Mouse (Mus musculus) CD8-positive naive resting alpha-beta T cell, adult 2 months (primary cell): ENCODE measurements around the gene Lrrc8d.

Experiments
- DNase-seq, 2 experiments: peaks; one replicate each; pipeline ENCODE4 v3.0.0; 2022; ENCODE audit warnings: low read depth in 2 of 2, low spot score in 2 of 2

Gene Lrrc8d

GRCm38 (mm10) chr5:105813974-105814373 is 114.2 kb downstream of the Lrrc8d start:
- DNase-seq, result no peak

- DNase-seq, result no peak
Measured at GRCm38 (mm10) chr5:105816118-105816517, 116.3 kb downstream of the Lrrc8d start.

DNA sequence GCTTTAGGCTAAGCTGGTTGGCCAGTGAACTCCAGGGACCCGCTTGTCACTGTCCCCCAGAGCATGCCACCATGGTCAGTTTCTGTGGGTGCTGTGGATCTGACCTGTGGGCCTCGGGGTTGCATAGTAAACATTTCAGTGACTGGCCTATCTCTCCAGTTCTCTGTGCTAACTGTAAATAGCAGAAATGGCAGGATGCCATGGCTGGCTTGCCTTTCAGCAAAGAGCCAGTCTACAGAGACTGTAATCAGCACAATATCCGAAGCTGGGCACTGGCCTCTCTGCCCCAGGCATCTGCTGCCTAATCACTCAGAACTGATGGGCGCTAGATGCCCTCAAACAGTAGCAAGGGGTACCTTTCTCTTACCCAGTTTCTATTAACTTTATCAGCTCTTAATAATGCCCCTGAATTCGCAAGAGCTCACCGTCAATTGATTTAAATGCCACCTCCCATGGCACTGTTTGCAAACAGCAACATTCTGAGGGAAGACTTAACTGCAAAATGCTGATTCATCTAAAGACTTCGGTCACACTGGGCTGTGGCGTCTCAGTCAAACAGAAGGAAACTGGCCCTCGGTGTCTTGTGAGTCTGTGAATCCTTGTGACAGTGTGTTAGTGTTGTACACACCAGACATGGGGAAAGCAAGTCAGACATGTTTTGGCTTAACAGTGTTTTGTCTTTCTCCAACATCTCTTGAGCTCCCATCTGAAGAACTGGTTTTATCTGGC is 117.6 kb downstream of the Lrrc8d start:
- DNase-seq, result no peak

DNA sequence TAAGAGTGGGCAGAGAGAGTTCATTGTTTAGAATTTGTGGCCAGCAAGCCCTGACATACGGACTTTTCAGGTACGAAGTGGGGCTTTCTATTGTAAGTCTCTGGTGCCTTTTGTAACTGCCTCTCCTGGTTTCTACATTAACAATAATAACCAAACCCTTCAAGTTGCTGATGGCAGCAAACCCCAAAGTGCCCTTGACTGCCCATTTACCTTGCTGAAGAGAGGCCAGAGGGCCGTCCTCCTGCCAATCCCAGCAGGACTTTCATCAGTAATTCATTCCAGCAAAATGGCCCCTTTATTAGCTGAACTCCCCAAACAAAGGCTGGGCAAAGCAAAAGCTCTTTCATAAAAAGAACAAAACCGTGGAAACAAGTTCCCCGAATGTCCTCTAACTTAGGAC is 118.6 kb downstream of the Lrrc8d start:
- no peak for DNase-seq

DNA sequence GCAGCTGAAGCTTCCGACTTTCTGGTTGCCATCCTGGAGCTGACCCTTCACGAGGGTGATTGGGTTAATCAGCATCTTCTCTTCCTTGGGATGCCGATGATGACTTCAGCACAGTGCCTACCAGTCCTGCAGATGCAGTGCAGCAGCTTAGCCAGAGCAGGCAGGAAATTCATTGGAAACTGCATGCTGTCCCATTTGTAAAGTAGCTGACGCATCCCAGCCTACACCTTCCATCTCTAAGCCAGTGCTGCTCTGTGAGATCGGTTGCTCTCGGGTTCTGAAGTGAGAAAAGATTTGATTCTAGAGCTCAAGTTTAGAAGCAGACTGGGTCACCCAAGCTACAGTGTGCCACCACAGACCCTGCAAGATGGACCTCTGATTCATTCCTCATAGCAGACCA is 121.6 kb downstream of the Lrrc8d start:
- no peak for DNase-seq

DNA sequence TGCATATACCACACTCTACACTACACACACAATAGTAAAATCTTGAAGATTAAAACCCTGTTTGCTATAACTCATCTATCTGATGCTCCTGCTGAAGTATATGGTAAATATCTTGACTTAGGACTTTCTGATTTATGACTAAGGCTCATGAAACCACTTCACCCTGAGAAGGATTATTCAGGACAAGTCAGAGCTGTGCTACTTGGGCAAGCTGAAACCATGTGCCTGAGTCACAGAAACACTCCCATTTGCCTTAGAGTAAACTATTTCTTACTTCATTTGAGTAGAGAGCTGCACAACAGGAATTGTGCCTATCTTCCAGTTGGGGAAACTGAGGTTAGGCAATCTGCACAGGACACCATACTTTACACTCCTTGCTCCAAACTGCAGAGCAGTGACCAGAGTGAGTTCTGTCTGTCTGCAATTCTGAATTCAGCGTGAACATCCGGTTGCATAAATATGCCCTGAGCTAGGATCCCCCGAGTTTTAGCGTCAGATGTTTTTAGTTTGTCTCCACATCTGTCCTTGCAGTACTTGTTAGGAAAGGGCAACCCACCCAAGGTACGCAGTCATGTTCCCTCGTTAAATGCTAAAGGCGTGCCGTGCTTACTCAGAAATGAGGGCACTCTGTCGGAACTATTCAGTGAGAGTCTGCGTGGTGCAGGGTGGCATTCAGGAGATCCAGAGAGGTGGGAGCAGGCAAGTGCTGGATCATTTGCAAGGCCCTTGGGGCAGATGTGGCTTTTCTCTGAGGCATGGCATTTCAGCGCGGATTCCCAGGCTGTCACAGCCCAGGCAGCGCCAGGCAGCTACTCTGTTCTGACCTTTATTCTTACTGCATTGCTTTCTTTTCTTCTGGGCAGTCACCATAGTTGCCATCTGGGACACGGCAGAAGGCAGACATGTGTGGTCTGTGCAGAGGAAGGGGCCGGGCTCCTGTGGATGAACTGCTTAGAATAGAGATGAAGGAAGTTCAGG is 123.0 kb downstream of the Lrrc8d start:
- DNase-seq, result no peak

GRCm38 (mm10) chr5:105824282-105824681 is 124.5 kb downstream of the Lrrc8d start:
- no peak for DNase-seq

DNA sequence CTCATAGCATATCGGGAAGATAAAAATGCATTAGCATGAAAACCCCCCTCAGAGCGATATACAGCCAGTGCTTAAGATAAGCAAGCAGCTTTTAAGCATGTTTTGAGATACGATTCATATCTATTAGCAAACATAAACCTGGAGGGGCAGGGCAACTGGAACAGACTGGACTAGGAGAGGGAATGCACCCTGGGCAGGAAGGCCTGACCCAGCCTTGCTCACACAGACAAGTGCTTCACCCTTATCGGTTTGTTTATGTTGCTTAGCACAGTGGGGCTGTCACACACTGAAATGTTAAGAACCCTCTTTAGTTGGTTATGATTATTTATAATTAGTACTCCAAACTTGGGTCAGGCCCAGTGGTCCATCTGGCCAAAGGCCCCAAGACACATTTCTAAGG is 125.1 kb downstream of the Lrrc8d start:
- no peak for DNase-seq

DNA sequence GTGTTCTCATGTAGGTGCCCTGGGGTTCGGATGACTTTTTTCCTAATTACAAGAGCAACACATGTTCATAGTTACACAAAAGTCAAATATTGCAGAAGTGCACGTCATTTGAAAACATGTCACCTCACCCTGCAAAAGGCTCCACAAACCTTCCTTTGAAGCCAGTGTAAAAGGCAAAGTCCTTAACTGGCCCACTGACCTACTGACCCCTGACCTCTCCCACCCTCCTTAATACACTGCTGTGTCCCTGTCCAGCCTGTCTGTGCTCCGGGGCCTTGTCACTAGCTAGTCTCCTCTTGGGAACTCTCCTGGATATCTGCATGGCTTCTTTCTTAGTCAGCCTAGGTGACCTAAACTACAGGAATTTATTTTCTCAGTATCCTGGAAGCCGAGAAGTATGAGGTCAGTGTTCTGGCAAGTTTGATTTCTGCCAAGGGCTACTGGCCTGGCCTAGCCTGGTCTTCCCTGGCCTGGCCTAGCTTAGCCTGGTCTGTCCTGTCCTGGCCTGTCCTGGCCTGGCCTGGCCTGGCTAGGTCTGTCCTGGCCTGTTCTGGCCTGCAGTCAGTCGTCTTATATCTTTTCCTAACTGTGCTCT is 127.2 kb downstream of the Lrrc8d start:
- no peak for DNase-seq

- DNase-seq, result no peak
Measured at GRCm38 (mm10) chr5:105828050-105828449, 128.3 kb downstream of the Lrrc8d start.

- DNase-seq, result no peak
Measured at GRCm38 (mm10) chr5:105829008-105829586, 129.3 kb downstream of the Lrrc8d start.

- DNase-seq, result no peak
Measured at GRCm38 (mm10) chr5:105832140-105832539, 132.4 kb downstream of the Lrrc8d start.

DNA sequence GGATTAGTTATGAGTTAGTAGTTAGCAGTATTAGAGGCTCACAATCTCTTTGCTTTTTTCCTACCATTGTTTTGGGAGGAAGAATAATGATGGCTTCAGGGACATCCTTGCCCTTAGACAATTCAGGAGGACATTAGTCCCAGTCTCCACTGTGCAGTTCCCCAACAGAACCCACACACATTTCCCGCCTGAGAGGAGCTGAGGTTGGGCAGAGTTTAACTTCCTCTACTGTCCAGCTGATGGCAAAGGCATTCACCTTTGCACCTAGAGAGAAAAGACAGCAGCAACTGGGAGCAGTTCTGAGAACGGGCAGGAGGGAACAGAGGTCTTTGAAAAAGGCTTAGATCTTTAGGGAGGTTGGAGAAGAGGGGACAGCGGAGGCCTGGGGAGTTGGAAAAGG is 134.2 kb downstream of the Lrrc8d start:
- DNase-seq, result no peak

- DNase-seq, result no peak
Measured at GRCm38 (mm10) chr5:105836006-105836405, 136.2 kb downstream of the Lrrc8d start.

DNA sequence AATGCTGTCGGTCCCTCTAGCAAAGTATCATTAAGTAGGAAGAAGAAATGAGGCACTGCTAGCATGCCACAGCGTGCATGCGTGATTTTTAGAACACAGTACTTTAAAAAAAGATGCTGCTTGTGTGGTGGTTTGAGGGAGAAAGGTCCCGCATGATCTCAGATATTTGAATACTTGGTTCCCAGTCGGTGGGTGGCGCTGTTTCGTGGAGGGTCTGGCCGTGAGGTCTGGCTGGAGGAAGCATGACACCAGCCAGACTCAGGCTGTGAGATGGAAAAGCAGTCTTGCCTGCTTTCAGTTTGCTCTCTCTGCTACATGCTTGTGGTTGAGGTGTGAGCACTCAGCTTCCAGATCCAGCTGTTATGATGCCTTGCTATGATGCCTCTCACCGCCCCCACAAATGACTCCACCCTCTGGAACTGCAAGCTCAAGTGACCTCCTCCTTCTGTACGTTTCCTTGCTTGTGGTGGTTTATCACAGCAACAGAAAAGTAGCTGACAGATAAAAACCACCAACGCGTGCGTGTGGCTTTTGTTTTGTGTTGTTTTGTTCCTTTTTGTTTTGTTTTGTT is 140.1 kb downstream of the Lrrc8d start:
- DNase-seq, result no peak

DNA sequence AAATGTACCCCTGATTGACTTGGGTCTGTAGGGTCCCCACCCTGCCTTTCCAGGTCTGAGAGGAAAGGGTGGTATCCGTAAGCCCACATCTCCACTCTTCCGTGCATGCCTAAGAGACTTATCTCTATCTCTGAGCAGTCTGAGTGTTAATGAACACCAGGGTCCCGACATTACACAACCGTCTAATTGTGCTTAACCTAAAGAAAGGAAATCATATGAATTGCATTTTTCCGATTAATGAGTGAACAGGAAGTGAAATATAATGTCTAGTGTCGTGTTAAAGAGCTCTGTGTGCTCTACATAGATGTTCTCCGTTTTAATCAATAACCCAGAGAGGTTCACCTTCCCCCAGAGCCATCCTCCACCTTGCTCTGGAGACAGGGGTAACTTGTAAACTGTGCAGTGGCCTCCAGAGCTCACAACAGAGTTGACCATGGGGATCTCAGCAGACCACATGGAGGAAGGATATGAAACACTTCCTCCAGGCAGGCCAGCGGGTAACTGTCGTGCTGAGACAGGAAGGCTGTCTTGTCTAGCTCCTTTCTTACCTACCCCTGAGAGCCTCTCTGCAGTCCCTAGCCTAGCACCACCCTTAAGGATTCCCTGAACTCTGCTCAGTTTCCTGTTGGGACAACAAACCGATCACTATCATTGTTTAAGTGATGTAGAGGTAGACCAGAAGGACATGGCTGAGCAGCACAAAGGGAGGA is 144.4 kb downstream of the Lrrc8d start:
- no peak for DNase-seq

- no peak for DNase-seq
Measured at GRCm38 (mm10) chr5:105845041-105845440, 145.3 kb downstream of the Lrrc8d start.

DNA sequence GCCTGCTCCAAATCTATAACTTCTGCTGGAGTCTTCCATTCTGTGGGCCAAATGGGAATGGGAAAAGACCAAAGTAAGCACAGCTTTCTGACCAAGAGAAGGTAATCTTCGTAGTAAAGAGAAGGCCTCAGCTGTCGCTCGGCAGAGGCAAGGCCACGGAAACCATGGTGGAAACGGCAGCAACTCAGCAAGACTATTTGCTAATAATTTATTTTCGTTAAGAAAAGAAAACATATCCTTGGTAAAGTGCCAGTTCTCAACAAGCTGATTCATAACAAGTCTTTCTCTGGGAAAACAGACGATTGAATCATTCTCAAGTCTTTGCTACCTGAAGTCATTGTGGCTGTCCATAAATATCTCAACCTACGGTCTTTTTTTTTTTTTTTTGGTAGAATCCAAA is 148.0 kb downstream of the Lrrc8d start:
- no peak for DNase-seq

- DNase-seq, result no peak
Measured at GRCm38 (mm10) chr5:105849222-105849621, 149.5 kb downstream of the Lrrc8d start.

- DNase-seq, result no peak
Measured at GRCm38 (mm10) chr5:105849643-105850042, 149.9 kb downstream of the Lrrc8d start.
